Comparison of ENCODE assay signal across 18 mouse cellular contexts in genomic region chr8:57849074-57849473, GRCm38 (mm10).
"Had no signal": no experiment of that assay in that cellular context is flagged by ENCODE, and none has a peak within 500 bp of the region (broad histone marks: within the 10 kb centered on the region; RNA-seq: fewer than 3 reads in every experiment).

No protein-coding gene starts in this region.

- H3K9ac ChIP-seq: limb, embryonic 12.5 days; limb, embryonic 15.5 days; liver, embryonic 15.5 days had no signal

- DNase-seq: kidney, adult 2 months; kidney, postnatal 10 days; kidney, postnatal 36 days; layer of hippocampus, postnatal 36 days; lung, adult 2 months; lung, postnatal 14 days; lung, postnatal 4 days; midbrain, embryonic 14.5 days; thymus, adult 2 months; thymus, postnatal 14 days; thymus, postnatal 4 days had no signal

- H3K4me1 ChIP-seq: limb, embryonic 12.5 days; liver, embryonic 15.5 days had no signal

- H3K27me3 ChIP-seq: limb, embryonic 12.5 days; limb, embryonic 15.5 days; liver, embryonic 15.5 days had no signal

- H3K27ac ChIP-seq: left cerebral cortex, adult 2 months; limb, embryonic 12.5 days; limb, embryonic 15.5 days; liver, embryonic 15.5 days; stomach, postnatal 0 days had no signal

- H3K4me3 ChIP-seq: left cerebral cortex, adult 2 months; limb, embryonic 12.5 days; limb, embryonic 15.5 days; liver, embryonic 15.5 days had no signal

- H3K9me3 ChIP-seq: limb, embryonic 12.5 days; limb, embryonic 15.5 days; liver, embryonic 15.5 days had no signal

- H3K4me2 ChIP-seq: limb, embryonic 12.5 days; limb, embryonic 15.5 days; liver, embryonic 11.5 days; liver, embryonic 15.5 days; midbrain, embryonic 11.5 days had no signal

- H3K36me3 ChIP-seq: limb, embryonic 12.5 days; limb, embryonic 15.5 days; liver, embryonic 15.5 days had no signal
